Mouse (Mus musculus) stomach, embryonic 14.5 days (tissue): ENCODE results near the gene Nxn. TPM values are rescaled to one million over a fixed set of nuclear protein-coding genes. Genes with fewer than 3 reads are reported as not detected.

Experiments used
- ATAC-seq: fragments of 200-750 bp; cut with Nextera tagmentation; 2 replicates; pipeline ENCODE4 v1.8.0; 2017; ENCODE audit warnings: low read depth, moderate TSS enrichment; ENCODE audit not compliant: insufficient number of reproducible peaks, insufficient read depth, low FRiP score
- H3K27ac ChIP-seq: fragments of 300-500 bp; sonication (generic); 2 replicates; pipeline ENCODE4 v1.5.1; 2014; ENCODE audit warnings: mild to moderate bottlenecking, low read length, moderate library complexity, mixed read lengths
- H3K27me3 ChIP-seq: fragments of 300-500 bp; sonication (generic); 2 replicates; pipeline ENCODE4 v1.6.1; 2014; ENCODE audit warnings: low read length, control low read depth, mixed read lengths; ENCODE audit not compliant: control insufficient read depth, insufficient read depth
- H3K36me3 ChIP-seq: fragments of 300-500 bp; sonication (generic); 2 replicates; pipeline ENCODE4 v1.6.1; 2014; ENCODE audit warnings: mild to moderate bottlenecking, control low read depth, low read length, moderate library complexity, mixed read lengths; ENCODE audit not compliant: control insufficient read depth, insufficient read depth
- H3K4me1 ChIP-seq: fragments of 300-500 bp; sonication (generic); 2 replicates; pipeline ENCODE4 v1.6.1; 2014; ENCODE audit warnings: low read length, control low read depth, mixed read lengths; ENCODE audit not compliant: control insufficient read depth, insufficient read depth
- H3K4me2 ChIP-seq: fragments of 300-500 bp; sonication (generic); replicated peaks from 2 replicates; pipeline ENCODE4 v1.6.1; 2014; ENCODE audit warnings: low read depth, low read length, control low read depth
- H3K4me3 ChIP-seq: fragments of 300-500 bp; sonication (generic); 2 replicates; pipeline ENCODE4 v1.5.1; 2014; ENCODE audit warnings: low read depth, low read length, control low read depth
- H3K9ac ChIP-seq: fragments of 300-500 bp; sonication (generic); replicated peaks from 2 replicates; pipeline ENCODE4 v1.6.1; 2014; ENCODE audit warnings: low read depth, mild to moderate bottlenecking, control low read depth, low read length, moderate library complexity, mixed read lengths
- H3K9me3 ChIP-seq: fragments of 300-500 bp; sonication (generic); 2 replicates; pipeline ENCODE4 v1.6.1; 2016; ENCODE audit warnings: low read depth, low read length, control low read depth; ENCODE audit not compliant: control insufficient read depth
- WGBS: fragments of 180-500 bp; shearing (Covaris S2); extraction: QIAGEN DNeasy Blood & Tissue Kit; methylation state at CpG from one replicate; pipeline ENCODE4 v1.1.7; 2014; 5-methylcytosine and 5-hydroxymethylcytosine counted together
- polyA plus RNA-seq: library from polyadenylated mRNA; unstranded; fragments of >200 nt; fragmentation: Nextera tagmentation; extraction: Ambion mirVana; gene quantifications from 2 replicates; pipeline ENCODE4 v1.2.1, GENCODE M21; 2014

Gene Nxn
- polyA plus RNA-seq, 1 experiment from 2014 or later = 50.4 TPM

DNA sequence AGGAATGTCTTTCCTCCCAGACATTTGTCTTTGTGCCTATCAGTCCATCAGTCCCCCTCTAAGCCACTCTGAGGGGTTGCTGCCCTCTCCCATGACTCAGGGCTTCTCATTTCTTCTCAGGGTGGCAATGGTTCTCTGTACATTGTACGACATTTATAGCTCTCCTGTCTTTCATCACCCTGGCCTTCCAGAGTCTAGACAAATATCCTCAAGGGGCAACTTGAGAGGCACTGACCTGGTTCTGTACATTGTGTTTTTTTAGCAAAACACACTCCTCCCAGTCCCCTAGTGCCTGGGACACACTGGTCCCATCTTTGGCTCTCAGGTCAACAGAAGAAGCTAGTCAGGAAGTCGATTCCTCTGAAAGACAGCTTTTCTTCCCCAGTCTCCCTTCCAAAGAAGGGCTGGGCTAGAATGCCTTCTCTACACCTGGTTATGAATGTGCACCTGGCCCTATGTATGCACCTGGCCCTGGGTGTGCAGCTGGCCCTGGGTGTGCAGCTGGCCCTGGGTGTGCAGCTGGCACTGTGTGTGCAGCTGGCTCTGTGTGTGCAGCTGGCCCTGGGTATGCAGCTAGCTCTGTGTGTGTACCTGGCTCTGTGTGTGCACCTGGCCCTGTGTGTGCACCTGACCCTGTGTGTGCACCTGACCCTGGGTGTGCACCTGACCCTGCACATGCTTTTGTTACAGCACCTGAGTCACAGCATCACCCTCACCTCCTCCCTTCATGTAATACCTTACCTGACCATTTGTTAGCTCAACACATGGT lies 70.2 kb downstream of the Nxn start:
- no peak for ATAC-seq
- 52% methylated on average over 2 of the region's 2 CpGs for WGBS
- no peaks in the 10 kb centered on the region for H3K9me3 ChIP-seq
- no peak overlapping the region for H3K4me3 ChIP-seq
- H3K27me3 ChIP-seq = no peaks in the 10 kb centered on the region
- no peaks in the 10 kb centered on the region for H3K36me3 ChIP-seq
- no peak overlapping the region for H3K4me2 ChIP-seq
- H3K27ac ChIP-seq = no peak overlapping the region; the same call in 1 of the 2 replicates
- no peak overlapping the region for H3K9ac ChIP-seq
- H3K4me1 ChIP-seq = peaks cover 64% of the 10 kb centered on the region

GRCm38 (mm10) chr11:76328084-76328483 lies 70.9 kb downstream of the Nxn start:
- no peaks in the 10 kb centered on the region for H3K36me3 ChIP-seq
- peaks cover 65% of the 10 kb centered on the region for H3K4me1 ChIP-seq
- no peaks in the 10 kb centered on the region for H3K27me3 ChIP-seq
- H3K27ac ChIP-seq = no peak overlapping the region
- no peak overlapping the region for H3K9ac ChIP-seq
- WGBS = 33% methylated on average over 11 of the region's 11 CpGs
- no peak for ATAC-seq
- no peaks in the 10 kb centered on the region for H3K9me3 ChIP-seq
- no peak overlapping the region for H3K4me3 ChIP-seq
- no peak overlapping the region for H3K4me2 ChIP-seq

DNA sequence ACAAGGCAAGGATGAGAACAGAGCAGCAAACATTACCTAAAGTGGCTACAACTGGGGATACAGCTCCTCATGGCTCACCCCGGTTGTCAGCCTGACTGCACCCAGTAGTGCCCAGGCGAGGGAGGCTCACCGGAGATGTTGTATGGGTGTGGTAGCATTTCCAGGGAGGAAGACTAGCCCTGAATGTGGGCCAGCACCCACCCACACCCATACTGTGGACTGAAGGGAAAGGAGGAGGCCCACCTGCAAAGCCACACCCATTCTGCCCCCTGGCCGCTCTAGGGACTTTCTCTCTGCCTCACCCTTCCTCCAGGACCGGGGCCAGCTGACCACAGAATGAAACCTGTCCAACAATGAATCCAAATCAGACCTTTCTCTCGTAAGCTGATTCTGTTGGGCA lies 72.3 kb downstream of the Nxn start:
- 70% methylated on average over 6 of the region's 6 CpGs for WGBS
- peaks cover 57% of the 10 kb centered on the region for H3K4me1 ChIP-seq
- ATAC-seq = no peak

DNA sequence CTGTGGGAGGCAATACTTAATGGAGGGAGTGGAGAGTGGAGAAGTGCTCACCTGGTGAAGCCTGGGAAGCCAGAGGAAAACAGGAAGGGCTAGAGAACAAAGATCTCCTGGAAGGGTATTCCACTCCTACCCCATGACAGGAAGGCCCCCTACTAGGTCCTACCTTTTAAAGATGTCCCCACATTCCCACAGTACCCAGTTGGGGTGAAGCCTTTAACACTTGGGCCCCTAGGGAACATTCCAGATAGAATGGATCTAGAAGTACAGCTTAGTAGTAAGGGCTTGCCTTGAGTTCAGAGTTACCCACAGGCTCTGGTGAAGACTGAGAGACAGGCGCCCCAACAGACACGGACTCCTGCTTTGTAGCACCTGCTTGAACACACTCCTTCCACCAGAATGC lies 72.9 kb downstream of the Nxn start:
- H3K27ac ChIP-seq = no peak overlapping the region
- 92% methylated on average over 2 of the region's 2 CpGs for WGBS

More for the DNA sequence above, 72.3 kb downstream of the Nxn start:
- Histone ChIP-seq H3K36me3 (no peaks in the 10 kb centered on the region), H3K9ac (no peak overlapping the region), H3K4me3 (no peak overlapping the region), H3K27me3 (no peaks in the 10 kb centered on the region), H3K4me2 (no peak overlapping the region), H3K27ac (no peak overlapping the region), H3K9me3 (no peaks in the 10 kb centered on the region)

DNA sequence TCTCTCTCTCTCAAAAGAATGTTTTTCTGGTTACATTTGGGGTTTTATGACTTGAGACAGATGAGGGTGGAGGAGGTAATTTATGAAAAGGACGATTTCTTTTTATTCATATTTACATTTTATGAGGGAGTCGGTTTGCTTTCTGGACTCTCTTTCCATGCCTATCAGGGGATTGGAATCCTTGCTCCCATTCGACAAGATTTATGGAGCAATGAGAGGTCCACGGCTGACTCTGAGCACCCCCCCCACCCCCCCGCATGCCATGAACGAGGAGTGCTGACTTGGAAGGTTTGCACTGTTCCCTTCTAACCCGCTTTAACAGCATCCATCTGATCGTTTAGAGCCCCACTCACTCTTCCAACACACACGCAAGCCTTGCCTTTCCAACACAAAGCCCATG lies 74.1 kb downstream of the Nxn start:
- WGBS = 25% methylated on average over 9 of the region's 9 CpGs
- Histone ChIP-seq H3K4me3 (no peak overlapping the region), H3K36me3 (no peaks in the 10 kb centered on the region), H3K9me3 (no peaks in the 10 kb centered on the region), H3K4me2 (no peak overlapping the region), H3K27ac (peak overlapping the region; percentile 68; the same call in 1 of the 2 replicates), H3K4me1 (peaks cover 53% of the 10 kb centered on the region), H3K9ac (no peak overlapping the region), H3K27me3 (no peaks in the 10 kb centered on the region)
- ATAC-seq = no peak

More for the DNA sequence above, 72.9 kb downstream of the Nxn start:
- no peak for ATAC-seq
- Histone ChIP-seq H3K4me3 (no peak overlapping the region), H3K27me3 (no peaks in the 10 kb centered on the region), H3K4me2 (no peak overlapping the region), H3K9me3 (no peaks in the 10 kb centered on the region), H3K9ac (no peak overlapping the region), H3K36me3 (no peaks in the 10 kb centered on the region), H3K4me1 (peaks cover 51% of the 10 kb centered on the region)

DNA sequence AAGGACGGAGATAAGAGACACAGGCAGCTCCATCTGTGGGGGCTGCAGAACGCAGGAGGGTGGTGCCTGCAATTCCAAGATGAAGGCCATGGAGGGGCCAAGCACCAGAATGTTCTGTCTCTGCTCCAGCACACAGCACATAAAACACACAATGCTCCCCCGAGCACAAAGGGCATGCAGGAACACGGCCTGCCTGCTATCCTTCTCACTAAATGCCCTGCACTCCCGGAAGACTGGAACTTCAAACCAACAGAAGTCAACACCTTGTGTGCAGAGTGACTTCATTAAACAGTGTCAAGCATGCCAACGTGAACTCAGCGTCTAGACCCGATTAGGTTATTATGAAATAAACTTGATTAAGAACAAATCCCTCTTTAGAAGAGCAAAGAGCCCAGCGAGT lies 74.7 kb downstream of the Nxn start:
- H3K4me3 ChIP-seq = no peak overlapping the region
- H3K9me3 ChIP-seq = no peaks in the 10 kb centered on the region
- peak overlapping the region; percentile 68 for H3K27ac ChIP-seq
- H3K36me3 ChIP-seq = no peaks in the 10 kb centered on the region
- H3K4me1 ChIP-seq = peaks cover 55% of the 10 kb centered on the region
- no peak overlapping the region for H3K9ac ChIP-seq
- no peak for ATAC-seq
- WGBS = 35% methylated on average over 9 of the region's 9 CpGs
- H3K27me3 ChIP-seq = no peaks in the 10 kb centered on the region
- no peak overlapping the region for H3K4me2 ChIP-seq

GRCm38 (mm10) chr11:76322939-76323338 lies 76.0 kb downstream of the Nxn start:
- Histone ChIP-seq H3K4me1 (peaks cover 47% of the 10 kb centered on the region), H3K9ac (no peak overlapping the region), H3K9me3 (no peaks in the 10 kb centered on the region), H3K4me3 (no peak overlapping the region), H3K27me3 (no peaks in the 10 kb centered on the region), H3K4me2 (no peak overlapping the region), H3K36me3 (no peaks in the 10 kb centered on the region), H3K27ac (0 out of 2 replicates have a peak overlapping the region, but pooled peaks have one; percentile 27)
- 75% methylated on average over 5 of the region's 5 CpGs for WGBS
- no peak for ATAC-seq

GRCm38 (mm10) chr11:76322081-76322480 lies 76.9 kb downstream of the Nxn start:
- H3K4me1 ChIP-seq = peaks cover 41% of the 10 kb centered on the region
- no peak overlapping the region for H3K4me2 ChIP-seq
- no peaks in the 10 kb centered on the region for H3K36me3 ChIP-seq
- H3K4me3 ChIP-seq = no peak overlapping the region
- no peak overlapping the region for H3K27ac ChIP-seq
- 67% methylated on average over 1 of the region's 1 CpGs for WGBS
- no peaks in the 10 kb centered on the region for H3K9me3 ChIP-seq
- no peak overlapping the region for H3K9ac ChIP-seq
- no peaks in the 10 kb centered on the region for H3K27me3 ChIP-seq
- ATAC-seq = no peak

GRCm38 (mm10) chr11:76320475-76320874 lies 78.5 kb downstream of the Nxn start:
- Histone ChIP-seq H3K36me3 (no peaks in the 10 kb centered on the region), H3K27ac (no peak overlapping the region), H3K9me3 (no peaks in the 10 kb centered on the region), H3K27me3 (no peaks in the 10 kb centered on the region), H3K9ac (no peak overlapping the region), H3K4me2 (no peak overlapping the region), H3K4me3 (no peak overlapping the region), H3K4me1 (peaks cover 31% of the 10 kb centered on the region)
- no peak for ATAC-seq
- 82% methylated on average over 9 of the region's 9 CpGs for WGBS
